Mouse (Mus musculus): ENCODE results near the gene Adamts15.

DNA sequence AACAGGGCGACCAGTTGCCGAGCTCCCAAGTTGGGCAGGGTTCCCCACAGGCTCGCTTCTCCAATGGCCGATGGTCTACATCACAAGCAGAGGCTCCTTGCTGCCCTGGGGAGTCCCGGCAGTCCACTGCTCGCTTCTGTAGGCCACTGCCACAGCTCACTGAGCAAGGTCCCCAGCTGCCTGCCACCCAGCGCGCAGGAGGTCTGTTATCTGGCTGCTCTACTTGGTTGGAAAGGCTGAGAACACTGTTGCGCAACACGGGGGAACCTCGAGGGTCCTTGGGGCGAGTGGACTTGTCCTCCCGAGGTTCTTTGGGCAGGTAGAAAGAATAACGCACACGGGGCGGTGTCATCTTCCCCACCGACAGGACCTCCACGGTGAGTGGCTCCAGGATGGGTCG is 20.1 kb downstream of the Adamts15 start:
- TF ChIP-seq CTCF (IDR thresholded peaks at IDR 0.05; ENCODE audit: low read depth, low read length) (no peak), POLR2A (IDR thresholded peaks at IDR 0.05; ENCODE audit: borderline replicate concordance, low read depth, low read length) (no peak)
